Mouse (Mus musculus) liver, embryonic 12.5 days (tissue): Measurements from ENCODE around the gene Gk2. TPM values are rescaled to one million over a fixed set of nuclear protein-coding genes. Genes with fewer than 3 reads are reported as not detected.

Experiments
- ATAC-seq: fragments of 200-750 bp; cut with Nextera tagmentation; 2 replicates; pipeline ENCODE4 v1.8.0; 2017; ENCODE audit warnings: moderate number of reproducible peaks, mild to moderate bottlenecking, moderate library complexity
- H3K27ac ChIP-seq: fragments of 300-500 bp; sonication (generic); 2 replicates; pipeline ENCODE4 v1.5.1; 2016; ENCODE audit warnings: mild to moderate bottlenecking
- H3K27me3 ChIP-seq: fragments of 300-500 bp; sonication (generic); replicated peaks from 2 replicates; pipeline ENCODE4 v1.6.1; 2016; ENCODE audit warnings: mild to moderate bottlenecking, moderate library complexity
- H3K36me3 ChIP-seq: fragments of 300-500 bp; sonication (generic); 2 replicates; pipeline ENCODE4 v1.6.1; 2016; ENCODE audit warnings: mild to moderate bottlenecking, moderate library complexity
- H3K4me1 ChIP-seq: fragments of 300-500 bp; sonication (generic); 2 replicates; pipeline ENCODE4 v1.6.1; 2016
- H3K4me2 ChIP-seq: fragments of 300-500 bp; sonication (generic); 2 replicates; pipeline ENCODE4 v1.6.1; 2016; ENCODE audit warnings: mild to moderate bottlenecking, moderate library complexity
- H3K4me3 ChIP-seq: fragments of 300-500 bp; sonication (generic); 2 replicates; pipeline ENCODE4 v1.5.1; 2016; ENCODE audit warnings: mild to moderate bottlenecking, moderate library complexity
- H3K9ac ChIP-seq: fragments of 300-500 bp; sonication (generic); 2 replicates; pipeline ENCODE4 v1.6.1; 2016; ENCODE audit warnings: mild to moderate bottlenecking, moderate library complexity
- H3K9me3 ChIP-seq: fragments of 300-500 bp; sonication (generic); replicated peaks from 2 replicates; pipeline ENCODE4 v1.6.1; 2016; ENCODE audit warnings: mild to moderate bottlenecking, moderate library complexity
- WGBS: fragments of 180-500 bp; shearing (Covaris S2); methylation state at CpG from one replicate; pipeline ENCODE4 v1.1.7; 2016; ENCODE audit not compliant: insufficient replicate concordance; 5-methylcytosine and 5-hydroxymethylcytosine counted together
- polyA plus RNA-seq: library from polyadenylated mRNA; unstranded; fragments of >200 nt; fragmentation: Nextera tagmentation; extraction: Ambion mirVana; gene quantifications from 2 replicates; pipeline ENCODE4 v1.2.1, GENCODE M21; 2016

Gene Gk2
- polyA plus RNA-seq: not detected in 2 replicates

DNA sequence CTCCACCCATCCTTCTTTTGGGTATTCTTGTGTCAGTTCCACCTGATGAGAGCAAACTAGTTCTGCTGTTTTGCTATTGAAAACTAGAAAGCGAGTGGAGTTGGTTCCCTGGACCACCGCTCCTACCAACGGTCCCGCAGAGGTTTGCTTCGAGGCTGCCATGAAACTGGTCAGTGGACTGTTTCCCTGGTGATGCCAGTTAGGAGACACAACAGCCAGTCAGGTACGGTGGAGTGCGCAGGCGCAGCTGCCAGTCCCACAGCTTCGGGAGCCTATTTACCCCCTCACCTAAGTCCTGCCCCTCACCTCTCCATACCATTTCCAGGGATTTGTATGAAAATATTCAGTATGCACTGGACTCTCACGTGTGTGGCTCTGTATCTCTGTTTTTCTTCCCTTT, at the start of gene Gk2:
Gene Gk2, minus strand, starts transcription at position 206 of the 400 bp plus-strand sequence.
- Histone ChIP-seq H3K9ac (no peak within 1 kb of the TSS), H3K4me2 (no peak within 1 kb of the TSS), H3K4me3 (no peak within 1 kb of the TSS), H3K27me3 (no peaks in the 10 kb centered on the region), H3K4me1 (no peaks in the 10 kb centered on the region), H3K36me3 (no peaks in the 10 kb centered on the region), H3K9me3 (no peaks in the 10 kb centered on the region), H3K27ac (no peak within 1 kb of the TSS)
- no peak for ATAC-seq
- WGBS: 85% methylated on average over 10 of the region's 10 CpGs

DNA sequence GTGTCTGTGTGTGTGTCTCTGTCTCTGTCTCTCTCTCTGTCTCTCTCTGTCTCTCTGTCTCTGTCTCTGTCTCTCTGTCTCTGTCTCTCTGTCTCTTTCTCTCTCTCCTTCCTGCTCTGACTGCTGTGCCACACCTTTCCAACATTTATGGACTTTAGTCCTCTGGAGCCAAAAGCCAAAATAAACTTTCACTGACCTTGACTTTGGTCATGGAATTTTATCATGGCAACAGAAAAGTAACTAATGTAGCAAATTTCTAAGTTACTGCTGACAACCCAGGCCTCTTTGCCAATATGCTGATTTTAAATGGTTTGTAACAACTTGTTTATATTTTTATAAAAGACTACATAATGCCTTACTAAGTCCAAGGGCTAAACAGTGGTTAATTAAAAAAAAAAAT, 41.2 kb upstream of the Gk2 start:
- Histone ChIP-seq H3K27ac (no peak overlapping the region), H3K4me1 (no peaks in the 10 kb centered on the region), H3K4me3 (no peak overlapping the region), H3K27me3 (no peaks in the 10 kb centered on the region), H3K36me3 (no peaks in the 10 kb centered on the region), H3K9me3 (no peaks in the 10 kb centered on the region), H3K9ac (no peak overlapping the region), H3K4me2 (no peak overlapping the region)
- no peak for ATAC-seq

DNA sequence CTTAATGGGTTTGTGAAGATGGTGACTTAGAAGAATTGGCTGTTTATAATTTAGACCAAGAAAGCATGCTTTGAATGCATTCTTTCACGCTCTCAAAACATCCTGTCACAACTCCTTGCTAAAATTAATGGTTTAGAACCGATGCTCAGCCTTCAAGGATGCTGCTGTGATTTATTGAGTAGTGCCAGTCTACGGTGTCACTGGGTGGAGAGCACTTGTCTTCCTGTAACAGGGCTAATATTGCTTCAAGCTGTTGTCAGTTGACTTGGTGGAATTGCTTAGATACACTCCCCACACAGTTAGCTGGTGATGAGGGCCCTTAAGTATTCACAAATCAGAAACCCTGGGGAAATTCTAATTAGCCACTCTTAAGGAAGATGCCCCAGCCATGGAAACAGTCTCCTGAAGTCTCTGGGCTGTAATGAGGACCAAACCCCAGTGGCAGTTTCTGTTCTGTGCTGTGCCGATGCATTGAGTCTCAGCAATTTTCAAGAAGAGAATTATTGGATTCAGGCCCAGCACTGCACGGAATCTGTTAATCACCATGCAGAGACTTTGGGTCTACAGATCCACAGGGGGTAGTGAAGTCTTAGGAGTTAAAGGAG, 38.8 kb upstream of the Gk2 start:
- Histone ChIP-seq H3K27me3 (no peaks in the 10 kb centered on the region), H3K4me2 (no peak overlapping the region), H3K4me1 (no peaks in the 10 kb centered on the region), H3K9me3 (no peaks in the 10 kb centered on the region), H3K4me3 (no peak overlapping the region), H3K27ac (no peak overlapping the region), H3K36me3 (no peaks in the 10 kb centered on the region), H3K9ac (no peak overlapping the region)
- WGBS: 58% methylated on average over 5 of the region's 5 CpGs
- ATAC-seq: no peak

DNA sequence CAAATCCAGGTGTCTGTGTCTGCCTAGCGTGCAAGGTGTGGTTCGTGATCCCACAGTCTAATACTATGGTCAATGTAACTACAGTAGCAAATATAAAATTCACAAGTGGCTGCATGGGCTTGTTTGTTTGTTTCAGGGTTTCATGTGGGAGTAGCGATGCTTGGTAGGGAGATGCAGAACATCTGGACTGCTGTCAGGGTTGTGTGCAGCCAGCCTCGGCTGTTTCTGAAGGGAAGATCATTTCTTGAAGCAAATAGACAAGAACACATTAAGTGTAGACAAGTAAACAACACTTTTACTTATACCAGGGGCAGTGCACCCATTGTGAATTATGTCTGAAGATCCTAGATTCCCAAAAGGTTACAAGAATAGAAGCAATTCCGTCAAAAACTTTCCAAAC, 36.6 kb upstream of the Gk2 start:
- H3K9me3 ChIP-seq: no peaks in the 10 kb centered on the region
- no peak for ATAC-seq

DNA sequence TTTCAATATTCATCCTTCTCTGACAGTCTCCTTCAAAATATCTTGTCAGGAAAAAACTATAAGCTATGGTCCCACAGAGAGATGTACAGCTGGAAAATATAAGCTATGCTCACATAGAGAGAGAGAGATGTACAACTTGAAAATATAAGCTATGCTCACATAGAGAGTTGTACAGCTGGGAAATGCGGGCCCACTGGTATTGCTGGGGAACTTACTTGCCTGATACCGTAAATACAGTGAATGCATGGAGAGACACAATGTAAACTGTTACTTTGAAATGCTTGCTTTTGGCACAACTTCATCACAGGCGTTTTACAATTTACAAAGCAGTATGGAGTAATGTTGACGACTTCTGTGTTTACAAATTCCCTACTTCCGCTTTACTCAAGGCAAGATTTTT, 29.3 kb upstream of the Gk2 start:
- no peak overlapping the region for H3K9ac ChIP-seq
- H3K4me2 ChIP-seq: no peak overlapping the region
- no peak overlapping the region for H3K4me3 ChIP-seq
- H3K36me3 ChIP-seq: no peaks in the 10 kb centered on the region
- H3K27ac ChIP-seq: no peak overlapping the region
- H3K27me3 ChIP-seq: no peaks in the 10 kb centered on the region
- no peaks in the 10 kb centered on the region for H3K9me3 ChIP-seq
- no peak for ATAC-seq
- no peaks in the 10 kb centered on the region for H3K4me1 ChIP-seq
- 78% methylated on average over 5 of the region's 5 CpGs for WGBS

More for the DNA sequence above, 36.6 kb upstream of the Gk2 start:
- Histone ChIP-seq H3K9ac (no peak overlapping the region), H3K4me3 (no peak overlapping the region), H3K4me2 (no peak overlapping the region), H3K4me1 (no peaks in the 10 kb centered on the region), H3K36me3 (no peaks in the 10 kb centered on the region), H3K27me3 (no peaks in the 10 kb centered on the region), H3K27ac (no peak overlapping the region)
- 72% methylated on average over 5 of the region's 5 CpGs for WGBS

DNA sequence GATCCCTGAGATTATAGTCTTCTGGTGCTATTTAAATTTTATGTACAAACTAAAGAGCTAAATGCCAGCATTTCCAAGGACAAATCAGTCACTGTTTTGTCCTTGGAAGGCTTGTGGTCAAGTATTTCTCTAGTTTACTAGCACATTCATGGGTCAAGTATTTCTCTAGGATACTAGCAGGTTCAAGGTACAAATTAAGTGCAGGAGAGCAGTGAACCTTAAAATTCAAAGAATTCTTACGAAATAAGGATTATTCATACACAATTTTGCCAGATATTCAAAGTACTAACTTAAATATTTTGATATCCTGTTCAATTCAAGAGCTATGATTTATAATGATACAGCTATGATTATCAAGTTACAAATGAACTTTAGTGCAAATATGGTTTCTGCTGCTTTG, 23.2 kb upstream of the Gk2 start:
- no peak for ATAC-seq

DNA sequence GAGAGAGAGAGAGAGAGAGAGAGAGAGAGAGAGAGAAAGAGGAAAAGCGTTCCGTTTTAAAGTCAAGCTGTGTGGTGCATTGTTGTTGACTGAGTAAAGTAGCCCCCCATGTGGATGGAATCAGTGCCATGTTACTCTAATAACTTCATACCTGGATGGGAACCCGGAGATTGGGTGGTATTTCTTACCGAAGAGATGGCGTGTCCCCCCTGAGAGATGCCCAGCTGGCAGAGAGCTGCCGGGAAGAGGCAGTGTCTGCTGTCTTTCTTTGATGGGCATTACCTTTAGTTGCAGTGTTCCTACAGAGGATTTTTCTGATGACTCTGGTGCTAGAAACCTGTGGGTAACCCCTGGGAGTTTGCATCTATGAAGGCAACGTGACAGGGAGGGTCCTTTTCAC, 10.4 kb upstream of the Gk2 start:
- H3K4me3 ChIP-seq: no peak overlapping the region
- H3K4me1 ChIP-seq: no peaks in the 10 kb centered on the region
- WGBS: 63% methylated on average over 7 of the region's 7 CpGs
- no peak for ATAC-seq
- H3K9me3 ChIP-seq: no peaks in the 10 kb centered on the region
- no peak overlapping the region for H3K4me2 ChIP-seq
- no peak overlapping the region for H3K9ac ChIP-seq
- H3K27ac ChIP-seq: no peak overlapping the region
- H3K36me3 ChIP-seq: no peaks in the 10 kb centered on the region
- H3K27me3 ChIP-seq: no peaks in the 10 kb centered on the region

More for the DNA sequence above, 23.2 kb upstream of the Gk2 start:
- Histone ChIP-seq H3K4me1 (no peaks in the 10 kb centered on the region), H3K4me2 (no peak overlapping the region), H3K27ac (no peak overlapping the region), H3K27me3 (no peaks in the 10 kb centered on the region), H3K9me3 (no peaks in the 10 kb centered on the region), H3K9ac (no peak overlapping the region), H3K36me3 (no peaks in the 10 kb centered on the region), H3K4me3 (no peak overlapping the region)
- WGBS: 38% methylated on average over 1 of the region's 1 CpGs

DNA sequence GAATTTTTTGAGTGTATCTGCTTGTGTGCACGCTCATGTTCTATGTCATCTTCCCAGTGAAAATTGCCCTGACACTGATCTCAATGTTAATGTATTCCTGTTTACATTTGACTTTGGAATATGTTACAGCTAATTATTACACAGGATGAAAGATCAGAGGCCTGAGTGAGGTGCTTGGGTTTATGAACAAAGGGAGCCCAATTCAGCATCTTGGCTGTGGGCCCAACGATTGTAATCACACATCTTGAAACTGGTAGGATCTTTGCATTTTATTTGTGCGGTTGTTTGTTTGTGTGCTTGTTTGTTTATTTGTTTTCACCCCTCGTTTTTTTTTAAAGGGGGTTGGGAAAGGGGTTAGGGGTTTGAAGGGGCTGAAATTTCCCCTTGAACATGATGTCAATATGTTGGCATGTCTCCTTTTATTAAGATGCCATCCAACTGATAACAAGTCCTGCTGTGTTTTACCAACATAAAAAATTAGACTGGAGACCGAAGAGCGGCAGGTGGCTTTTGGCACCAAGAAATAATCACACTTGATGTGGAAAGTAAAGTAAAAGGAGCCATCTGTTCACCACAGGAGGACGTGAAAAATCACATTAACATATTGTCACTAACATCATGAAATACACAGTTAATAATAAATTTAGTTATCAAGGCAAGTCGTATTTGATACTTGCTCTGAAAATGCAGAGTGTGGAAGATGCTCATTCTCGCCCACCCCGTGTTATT, 9.8 kb upstream of the Gk2 start:
- H3K9ac ChIP-seq: no peak overlapping the region
- no peaks in the 10 kb centered on the region for H3K4me1 ChIP-seq
- H3K27me3 ChIP-seq: no peaks in the 10 kb centered on the region
- WGBS: 70% methylated on average over 10 of the region's 10 CpGs
- H3K27ac ChIP-seq: no peak overlapping the region
- H3K36me3 ChIP-seq: no peaks in the 10 kb centered on the region
- H3K4me2 ChIP-seq: no peak overlapping the region
- ATAC-seq: no peak
- no peak overlapping the region for H3K4me3 ChIP-seq
- H3K9me3 ChIP-seq: no peaks in the 10 kb centered on the region

DNA sequence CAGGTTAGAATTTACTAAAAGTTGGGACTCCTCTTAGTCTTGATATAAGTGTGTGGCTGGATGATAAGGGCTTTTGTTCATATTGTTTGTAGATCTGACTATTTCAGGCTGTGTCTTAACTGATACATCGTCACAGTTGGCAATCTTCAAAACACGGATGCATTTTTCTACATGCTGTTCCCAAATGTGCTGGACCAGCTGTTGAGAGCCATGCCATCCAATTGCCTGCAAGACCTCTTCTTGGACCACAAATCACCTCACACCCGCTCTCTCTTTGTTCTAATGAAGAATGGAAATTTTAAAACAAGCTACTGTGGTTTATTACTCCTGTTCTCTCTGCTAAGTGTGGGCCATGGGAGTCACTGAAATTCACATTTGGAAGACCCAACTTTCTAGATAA, 9.1 kb upstream of the Gk2 start:
- no peaks in the 10 kb centered on the region for H3K36me3 ChIP-seq
- no peaks in the 10 kb centered on the region for H3K4me1 ChIP-seq
- H3K27me3 ChIP-seq: no peaks in the 10 kb centered on the region
- H3K9ac ChIP-seq: no peak overlapping the region
- no peak overlapping the region for H3K4me3 ChIP-seq
- ATAC-seq: no peak
- H3K9me3 ChIP-seq: no peaks in the 10 kb centered on the region
- no peak overlapping the region for H3K4me2 ChIP-seq
- H3K27ac ChIP-seq: no peak overlapping the region
- 60% methylated on average over 3 of the region's 3 CpGs for WGBS

DNA sequence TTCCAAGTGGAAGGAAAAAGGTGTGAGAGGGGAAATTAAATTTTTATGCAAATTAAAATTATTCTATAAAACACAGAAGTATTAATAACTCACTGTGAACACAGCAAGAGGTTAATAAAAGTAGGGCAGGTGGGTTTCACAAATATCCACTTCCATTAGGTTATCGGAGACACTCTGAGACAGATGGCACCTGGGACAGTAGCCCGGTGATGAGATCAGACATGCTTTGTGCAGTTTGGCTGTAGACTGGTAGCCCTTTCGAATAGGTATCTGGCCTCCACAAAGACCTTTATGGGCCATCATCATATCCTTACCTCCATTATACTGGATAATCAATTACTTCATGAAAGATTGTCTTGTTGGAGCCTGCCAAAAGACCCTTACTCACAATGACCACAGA, 6.0 kb upstream of the Gk2 start:
- no peak overlapping the region for H3K4me2 ChIP-seq
- no peaks in the 10 kb centered on the region for H3K27me3 ChIP-seq
- no peak for ATAC-seq
- H3K9ac ChIP-seq: no peak overlapping the region
- no peaks in the 10 kb centered on the region for H3K36me3 ChIP-seq
- no peaks in the 10 kb centered on the region for H3K4me1 ChIP-seq
- no peak overlapping the region for H3K27ac ChIP-seq
- no peaks in the 10 kb centered on the region for H3K9me3 ChIP-seq
- 75% methylated on average over 3 of the region's 3 CpGs for WGBS
- no peak overlapping the region for H3K4me3 ChIP-seq

DNA sequence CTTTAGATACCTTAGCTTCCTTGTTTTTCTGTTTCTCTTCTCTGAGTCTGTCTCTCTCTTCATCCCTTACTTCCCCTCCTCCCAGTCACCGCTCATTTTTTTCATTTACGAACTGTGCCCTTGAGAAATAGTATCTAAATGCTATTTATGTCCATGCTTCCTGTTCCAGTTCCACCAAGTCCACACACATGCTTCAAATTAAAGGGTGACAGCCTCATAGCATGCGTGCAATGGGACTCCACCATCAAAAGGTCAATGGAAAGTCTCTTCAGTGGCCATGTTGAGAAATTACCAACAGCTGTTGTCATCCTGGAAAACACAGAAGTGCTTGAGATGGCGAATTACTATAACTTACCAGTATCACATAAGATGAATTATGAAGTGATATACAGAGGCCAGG, 5.4 kb downstream of the Gk2 start:
- H3K36me3 ChIP-seq: no peaks in the 10 kb centered on the region
- H3K27ac ChIP-seq: no peak overlapping the region
- H3K27me3 ChIP-seq: no peaks in the 10 kb centered on the region
- 71% methylated on average over 4 of the region's 4 CpGs for WGBS
- no peak for ATAC-seq
- no peak overlapping the region for H3K4me3 ChIP-seq
- H3K9me3 ChIP-seq: no peaks in the 10 kb centered on the region
- H3K4me2 ChIP-seq: no peak overlapping the region
- no peaks in the 10 kb centered on the region for H3K4me1 ChIP-seq
- H3K9ac ChIP-seq: no peak overlapping the region

DNA sequence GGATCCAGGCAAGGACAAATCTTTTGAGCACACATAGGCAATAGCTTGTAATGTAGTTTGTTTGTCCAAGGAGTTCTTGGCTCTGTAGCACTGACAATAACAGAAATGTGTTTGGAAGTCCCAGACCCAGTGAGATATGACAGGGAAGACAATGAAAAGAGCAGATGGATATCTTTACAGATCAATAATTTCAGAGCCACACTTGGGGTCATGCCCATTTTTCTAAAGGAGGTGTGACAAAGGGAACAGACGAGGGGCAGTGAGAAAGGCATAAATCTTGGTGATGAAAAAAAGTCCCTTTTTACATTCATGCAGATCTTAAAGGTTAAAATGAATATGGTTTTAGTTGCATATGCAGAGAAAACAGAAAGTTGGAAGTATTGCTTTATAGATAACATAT, 12.6 kb downstream of the Gk2 start:
- no peaks in the 10 kb centered on the region for H3K27me3 ChIP-seq
- no peaks in the 10 kb centered on the region for H3K36me3 ChIP-seq
- H3K4me3 ChIP-seq: no peak overlapping the region
- 41% methylated on average over 1 of the region's 1 CpGs for WGBS
- H3K4me2 ChIP-seq: no peak overlapping the region
- no peaks in the 10 kb centered on the region for H3K9me3 ChIP-seq
- H3K9ac ChIP-seq: no peak overlapping the region
- no peaks in the 10 kb centered on the region for H3K4me1 ChIP-seq
- no peak overlapping the region for H3K27ac ChIP-seq
- ATAC-seq: no peak

DNA sequence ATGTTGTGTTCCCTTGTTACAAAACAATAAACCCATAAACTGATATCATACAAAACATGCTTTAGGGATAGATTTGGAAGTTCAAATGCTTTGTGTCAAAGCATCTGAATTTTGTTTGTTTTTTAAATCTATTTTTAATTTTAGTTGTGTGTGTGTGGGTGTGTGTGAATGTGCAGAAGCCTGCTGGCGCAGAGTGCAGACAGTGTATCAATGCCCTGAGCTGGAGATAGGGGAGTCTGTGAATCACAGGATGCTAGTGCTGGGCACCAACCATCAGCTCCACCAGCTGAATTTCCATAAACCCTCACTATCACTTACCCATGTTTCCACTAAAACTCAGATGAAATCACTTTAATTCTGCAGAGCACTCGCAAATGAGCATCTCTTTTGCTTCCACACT, 24.3 kb downstream of the Gk2 start:
- ATAC-seq: no peak
- WGBS: 64% methylated on average over 2 of the region's 2 CpGs

More for the DNA sequence above, 24.3 kb downstream of the Gk2 start:
- Histone ChIP-seq H3K36me3 (no peaks in the 10 kb centered on the region), H3K9ac (no peak overlapping the region), H3K4me1 (no peaks in the 10 kb centered on the region), H3K27me3 (no peaks in the 10 kb centered on the region), H3K9me3 (no peaks in the 10 kb centered on the region), H3K4me3 (no peak overlapping the region), H3K27ac (no peak overlapping the region), H3K4me2 (no peak overlapping the region)
